Mouse (Mus musculus) intestine, embryonic 15.5 days (tissue): ENCODE data around the gene Mapk13. TPM values are rescaled to one million over a fixed set of nuclear protein-coding genes. Genes with fewer than 3 reads are reported as not detected.

Experiments used
- ATAC-seq: fragments of 200-750 bp; cut with Nextera tagmentation; 2 replicates; pipeline ENCODE4 v1.8.0; 2017; ENCODE audit warnings: moderate TSS enrichment, moderate library complexity
- H3K27ac ChIP-seq: fragments of 300-500 bp; sonication (generic); 2 replicates; pipeline ENCODE4 v1.5.1; 2015; ENCODE audit warnings: mild to moderate bottlenecking, inconsistent platforms
- H3K27me3 ChIP-seq: fragments of 300-500 bp; sonication (generic); replicated peaks from 2 replicates; pipeline ENCODE4 v1.6.1; 2015; ENCODE audit warnings: inconsistent platforms
- H3K36me3 ChIP-seq: fragments of 300-500 bp; sonication (generic); 2 replicates; pipeline ENCODE4 v1.6.1; 2015; ENCODE audit warnings: inconsistent platforms
- H3K4me1 ChIP-seq: fragments of 300-500 bp; sonication (generic); replicated peaks from 2 replicates; pipeline ENCODE4 v1.6.1; 2015; ENCODE audit warnings: inconsistent platforms
- H3K4me2 ChIP-seq: fragments of 300-500 bp; sonication (generic); replicated peaks from 2 replicates; pipeline ENCODE4 v1.6.1; 2015; ENCODE audit warnings: mild to moderate bottlenecking, inconsistent platforms
- H3K4me3 ChIP-seq: fragments of 300-500 bp; sonication (generic); replicated peaks from 2 replicates; pipeline ENCODE4 v1.5.1; 2015; ENCODE audit warnings: inconsistent platforms
- H3K9ac ChIP-seq: fragments of 300-500 bp; sonication (generic); 2 replicates; pipeline ENCODE4 v1.6.1; 2015; ENCODE audit warnings: inconsistent platforms
- H3K9me3 ChIP-seq: fragments of 300-500 bp; sonication (generic); 2 replicates; pipeline ENCODE4 v1.6.1; 2016; ENCODE audit warnings: inconsistent platforms
- WGBS: fragments of 180-500 bp; shearing (Covaris S2); methylation state at CpG from one replicate; pipeline ENCODE4 v1.1.7; 2015; 5-methylcytosine and 5-hydroxymethylcytosine counted together
- polyA plus RNA-seq: library from polyadenylated mRNA; unstranded; fragments of >200 nt; fragmentation: Nextera tagmentation; extraction: Ambion mirVana; gene quantifications from 2 replicates; pipeline ENCODE4 v1.2.1, GENCODE M21; 2015

The Mapk13 gene
- polyA plus RNA-seq, 1 experiment from 2014 or later = 214 TPM

DNA sequence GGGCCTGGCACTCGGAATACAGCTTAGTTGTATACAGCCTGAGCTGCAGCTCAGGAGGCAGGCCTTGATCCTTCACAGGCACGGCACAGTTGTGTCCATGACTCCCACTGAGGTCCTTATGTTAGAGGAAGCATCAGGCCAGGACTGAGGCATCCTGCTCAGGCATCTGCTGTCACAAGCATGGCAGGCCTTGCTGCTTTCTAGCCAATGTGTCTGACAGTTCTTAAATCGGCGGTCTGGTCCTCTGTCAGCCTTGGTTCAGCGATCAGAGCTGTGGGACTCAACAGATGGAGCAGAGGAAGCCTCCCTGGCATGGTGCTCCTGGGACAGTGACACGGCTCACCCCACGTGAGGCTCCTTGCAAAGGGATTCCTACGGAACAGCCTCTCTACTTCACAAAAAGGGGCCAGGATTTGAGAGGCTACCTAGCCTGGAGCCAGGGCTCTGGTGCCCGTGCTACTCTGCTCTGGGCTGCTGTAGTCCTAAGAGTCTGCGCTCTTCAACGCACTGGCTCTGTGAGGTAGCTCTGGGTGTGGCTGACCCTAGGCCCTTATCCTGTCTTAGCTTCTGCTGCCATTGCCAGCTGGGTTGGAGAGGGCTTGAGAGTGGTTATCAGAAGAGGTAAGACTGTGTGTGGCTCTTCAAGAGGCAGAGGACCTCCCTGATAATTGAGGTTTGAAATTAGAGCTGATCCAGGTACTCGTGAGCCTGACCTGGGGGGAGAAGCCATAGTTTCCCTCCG lies 54.1 kb downstream of the Mapk13 start:
- 91% methylated on average over 13 of the region's 13 CpGs for WGBS
- H3K4me1 ChIP-seq = 0 out of 2 replicates have a peak, but pooled peaks cover 7% of the 10 kb centered on the region
- peak; percentile 71; the same call in 1 of the 2 replicates for ATAC-seq
- no peak overlapping the region for H3K4me2 ChIP-seq
- H3K27me3 ChIP-seq = no peaks in the 10 kb centered on the region
- no peak overlapping the region for H3K27ac ChIP-seq
- peaks cover 48% of the 10 kb centered on the region for H3K36me3 ChIP-seq
- H3K9ac ChIP-seq = no peak overlapping the region
- no peaks in the 10 kb centered on the region for H3K9me3 ChIP-seq
- H3K4me3 ChIP-seq = no peak overlapping the region

DNA sequence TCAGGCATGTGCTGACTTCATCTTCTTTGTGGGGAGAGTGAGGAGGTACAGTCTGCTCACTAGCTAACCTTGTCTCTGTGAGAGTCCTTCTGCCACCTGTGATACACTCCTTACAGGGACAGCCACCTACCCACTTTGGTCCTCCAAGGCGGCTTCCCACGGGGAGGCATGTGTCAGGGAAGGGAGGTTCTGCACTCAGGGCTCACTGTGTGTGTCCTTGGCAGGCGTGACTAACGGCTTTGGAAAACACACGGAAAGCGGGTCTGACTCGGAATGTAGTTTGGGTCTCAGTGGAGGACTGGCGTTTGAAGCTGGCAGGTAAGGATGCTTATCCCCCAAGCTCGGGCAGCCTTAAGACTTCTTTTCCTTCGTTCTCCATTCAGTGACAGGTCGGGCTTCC lies 54.7 kb downstream of the Mapk13 start:
- H3K4me2 ChIP-seq = no peak overlapping the region
- no peaks in the 10 kb centered on the region for H3K27me3 ChIP-seq
- ATAC-seq = no peak
- H3K4me1 ChIP-seq = 0 out of 2 replicates have a peak, but pooled peaks cover 7% of the 10 kb centered on the region
- H3K27ac ChIP-seq = no peak overlapping the region
- H3K9ac ChIP-seq = no peak overlapping the region
- no peaks in the 10 kb centered on the region for H3K9me3 ChIP-seq
- peaks cover 48% of the 10 kb centered on the region for H3K36me3 ChIP-seq
- H3K4me3 ChIP-seq = no peak overlapping the region
- 82% methylated on average over 11 of the region's 11 CpGs for WGBS

DNA sequence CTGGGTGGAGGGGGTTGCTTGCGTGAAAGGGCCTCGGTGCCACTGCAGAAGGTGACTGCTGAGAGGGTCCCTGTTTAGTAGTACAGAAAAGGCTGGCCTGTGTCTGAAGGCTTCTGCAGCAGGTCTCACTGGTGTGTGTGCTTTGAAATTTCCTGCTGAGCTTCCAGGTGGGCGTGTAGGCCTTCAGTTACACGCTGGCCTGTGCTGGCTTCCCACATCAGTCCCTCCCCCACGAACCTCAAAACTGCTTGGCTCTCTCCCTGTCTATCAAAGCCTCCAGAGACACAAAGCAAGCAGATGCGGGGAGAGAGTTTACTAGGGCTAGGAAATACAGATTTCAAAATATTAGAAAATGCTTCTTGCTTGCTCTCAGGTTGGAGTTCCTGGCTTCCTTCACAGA lies 55.8 kb downstream of the Mapk13 start:
- Histone ChIP-seq H3K9me3 (no peaks in the 10 kb centered on the region), H3K9ac (no peak overlapping the region), H3K4me2 (no peak overlapping the region), H3K36me3 (peaks cover 46% of the 10 kb centered on the region), H3K27ac (peak overlapping the region; percentile 52; the same call in 1 of the 2 replicates), H3K4me1 (0 out of 2 replicates have a peak, but pooled peaks cover 7% of the 10 kb centered on the region), H3K27me3 (no peaks in the 10 kb centered on the region), H3K4me3 (no peak overlapping the region)
- WGBS = 73% methylated on average over 6 of the region's 6 CpGs
- no peak for ATAC-seq

GRCm38 (mm10) chr17:28825359-28826041 lies 56.4 kb downstream of the Mapk13 start:
- Histone ChIP-seq H3K27me3 (no peaks in the 10 kb centered on the region), H3K4me3 (no peak overlapping the region), H3K4me1 (0 out of 2 replicates have a peak, but pooled peaks cover 7% of the 10 kb centered on the region), H3K4me2 (no peak overlapping the region), H3K36me3 (peaks cover 46% of the 10 kb centered on the region), H3K9ac (no peak overlapping the region), H3K9me3 (no peaks in the 10 kb centered on the region), H3K27ac (peak overlapping the region; percentile 52)
- 73% methylated on average over 6 of the region's 6 CpGs for WGBS
- peak; percentile 48; the same call in 1 of the 2 replicates for ATAC-seq

DNA sequence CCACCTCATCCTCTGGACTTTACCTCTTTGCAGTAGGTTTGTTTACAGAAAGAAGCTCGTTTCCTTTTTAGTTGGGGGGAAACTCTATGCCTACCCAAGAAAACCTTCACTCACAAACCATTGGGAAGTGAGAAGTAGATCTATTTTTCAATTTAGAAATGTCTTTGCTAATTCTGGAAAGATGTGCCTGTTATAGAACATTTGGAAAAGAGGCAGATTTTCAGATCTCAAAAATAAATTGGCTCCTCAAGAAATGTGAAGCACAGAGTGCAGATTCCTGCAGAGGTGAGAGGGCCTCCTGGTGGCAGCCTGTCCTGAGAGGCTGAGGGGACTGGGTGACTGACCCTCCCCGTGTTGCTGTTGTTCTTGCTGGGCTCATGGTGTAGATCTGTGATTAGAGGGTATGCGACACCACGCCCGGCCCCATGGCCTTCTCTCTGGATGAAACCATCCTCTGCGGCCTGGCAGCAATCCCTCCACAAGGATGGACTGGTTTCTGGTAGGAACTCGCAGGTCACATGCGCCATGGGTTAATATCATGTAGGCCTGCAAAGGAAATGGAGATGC lies 58.7 kb downstream of the Mapk13 start:
- no peak overlapping the region for H3K4me2 ChIP-seq
- H3K27me3 ChIP-seq = no peaks in the 10 kb centered on the region
- no peak overlapping the region for H3K9ac ChIP-seq
- H3K4me3 ChIP-seq = no peak overlapping the region
- H3K4me1 ChIP-seq = 0 out of 2 replicates have a peak, but pooled peaks cover 7% of the 10 kb centered on the region
- 80% methylated on average over 8 of the region's 8 CpGs for WGBS
- peaks cover 36% of the 10 kb centered on the region for H3K36me3 ChIP-seq
- H3K9me3 ChIP-seq = no peaks in the 10 kb centered on the region
- no peak for ATAC-seq
- H3K27ac ChIP-seq = no peak overlapping the region

DNA sequence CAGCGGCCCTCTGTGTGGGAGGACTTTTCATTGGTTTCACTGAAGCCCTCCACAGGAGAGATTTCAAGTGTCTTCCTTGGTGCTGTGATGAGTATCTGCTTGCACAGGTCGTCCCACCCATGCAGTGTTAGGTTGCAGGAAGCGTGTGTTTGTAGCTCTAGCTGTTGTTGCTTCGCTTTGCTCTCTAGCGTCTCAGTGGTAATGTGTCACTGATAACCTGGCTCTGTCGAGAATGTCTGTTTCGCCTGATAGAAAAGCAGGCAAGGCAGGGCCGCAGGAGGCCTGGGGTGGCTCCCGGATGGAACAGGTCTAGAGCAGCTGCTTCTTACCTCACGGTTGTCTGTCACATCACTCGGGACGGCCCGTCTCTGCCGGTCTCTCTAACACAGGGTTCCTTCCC lies 60.0 kb downstream of the Mapk13 start:
- peak; percentile 46; the same call in 1 of the 2 replicates for ATAC-seq
- no peaks in the 10 kb centered on the region for H3K27me3 ChIP-seq
- H3K4me3 ChIP-seq = no peak overlapping the region
- no peak overlapping the region for H3K4me2 ChIP-seq
- H3K9ac ChIP-seq = no peak overlapping the region
- H3K27ac ChIP-seq = no peak overlapping the region
- WGBS = 89% methylated on average over 14 of the region's 14 CpGs
- peaks cover 31% of the 10 kb centered on the region for H3K36me3 ChIP-seq
- H3K9me3 ChIP-seq = no peaks in the 10 kb centered on the region
- H3K4me1 ChIP-seq = 0 out of 2 replicates have a peak, but pooled peaks cover 7% of the 10 kb centered on the region

Other genes with a start within 250 kb of the Mapk13 start
- gene Armc12, start 238.5 kb upstream of the Mapk13 start, polyA plus RNA-seq = not detected in 2 replicates
- gene Clpsl2, start 219.9 kb upstream of the Mapk13 start, polyA plus RNA-seq = not detected in 2 replicates
- 958 and 2,971 TPM in 2 replicates for gene Clps, start 208.5 kb upstream of the Mapk13 start, polyA plus RNA-seq
- gene Lhfpl5, start 193.7 kb upstream of the Mapk13 start, polyA plus RNA-seq = 1.3 and 1.8 TPM in 2 replicates
- gene Srpk1, start 146.6 kb upstream of the Mapk13 start, polyA plus RNA-seq = 97.1 and 97.5 TPM in 2 replicates
- gene Slc26a8, start 79.1 kb upstream of the Mapk13 start, polyA plus RNA-seq = 0.11 and 0.20 TPM in 2 replicates
- gene Mapk14, start 78.0 kb upstream of the Mapk13 start, polyA plus RNA-seq = 42.4 and 45.5 TPM in 2 replicates
- gene AC170998.1, start 43.2 kb upstream of the Mapk13 start, polyA plus RNA-seq = 2.1 and 2.4 TPM in 2 replicates
- gene Brpf3, start 31.8 kb downstream of the Mapk13 start, polyA plus RNA-seq = 13.1 and 18.1 TPM in 2 replicates
- 0.95 and 1.2 TPM in 2 replicates for gene Pnpla1, start 89.1 kb downstream of the Mapk13 start, polyA plus RNA-seq
- 4.4 and 4.8 TPM in 2 replicates for gene 4930539E08Rik, start 146.0 kb downstream of the Mapk13 start, polyA plus RNA-seq
- gene Pxt1, start 174.5 kb downstream of the Mapk13 start, polyA plus RNA-seq = not detected in 2 replicates
- gene Kctd20, start 182.7 kb downstream of the Mapk13 start, polyA plus RNA-seq = 64.9 and 68.9 TPM in 2 replicates
- gene Stk38, start 238.7 kb downstream of the Mapk13 start, polyA plus RNA-seq = 90.0 and 90.7 TPM in 2 replicates